Mouse (Mus musculus) embryonic fibroblast, embryonic 13.5 days (primary cell): Measurements from ENCODE around the gene Nrcam.

Experiments
- CTCF ChIP-seq: IDR thresholded peaks from 2 replicates; pipeline ENCODE4 v1.5.1; 2011; ENCODE audit warnings: mild to moderate bottlenecking, control low read depth, low read length, moderate library complexity, borderline replicate concordance; ENCODE audit not compliant: insufficient read depth
- POLR2A ChIP-seq: IDR thresholded peaks from 2 replicates; pipeline ENCODE4 v1.6.1; 2011; ENCODE audit warnings: low read depth, mild to moderate bottlenecking, control low read depth, low read length, moderate library complexity

DNA sequence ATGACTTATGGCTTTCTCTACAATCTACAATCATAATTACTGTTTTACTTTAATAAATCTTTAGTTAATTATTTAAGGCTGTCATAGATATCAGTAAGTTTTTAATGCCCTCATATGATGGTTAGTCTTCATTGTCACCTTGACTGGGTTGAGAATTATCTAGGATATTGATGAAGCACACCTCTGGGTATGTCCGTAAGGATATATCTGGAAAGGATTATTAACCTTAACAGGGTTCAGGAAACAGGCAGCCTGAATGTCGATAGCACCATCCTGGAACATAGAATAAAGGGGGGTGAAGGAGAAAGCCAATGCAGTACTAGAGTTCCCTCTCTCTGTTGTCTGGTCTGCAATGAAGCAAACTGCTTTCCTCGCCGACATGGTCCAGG, 94.2 kb downstream of the Nrcam start:
- no peak for TF ChIP-seq CTCF
- TF ChIP-seq POLR2A = no peak
